8 mouse cellular contexts compared by ENCODE assay signal in the genomic region with DNA sequence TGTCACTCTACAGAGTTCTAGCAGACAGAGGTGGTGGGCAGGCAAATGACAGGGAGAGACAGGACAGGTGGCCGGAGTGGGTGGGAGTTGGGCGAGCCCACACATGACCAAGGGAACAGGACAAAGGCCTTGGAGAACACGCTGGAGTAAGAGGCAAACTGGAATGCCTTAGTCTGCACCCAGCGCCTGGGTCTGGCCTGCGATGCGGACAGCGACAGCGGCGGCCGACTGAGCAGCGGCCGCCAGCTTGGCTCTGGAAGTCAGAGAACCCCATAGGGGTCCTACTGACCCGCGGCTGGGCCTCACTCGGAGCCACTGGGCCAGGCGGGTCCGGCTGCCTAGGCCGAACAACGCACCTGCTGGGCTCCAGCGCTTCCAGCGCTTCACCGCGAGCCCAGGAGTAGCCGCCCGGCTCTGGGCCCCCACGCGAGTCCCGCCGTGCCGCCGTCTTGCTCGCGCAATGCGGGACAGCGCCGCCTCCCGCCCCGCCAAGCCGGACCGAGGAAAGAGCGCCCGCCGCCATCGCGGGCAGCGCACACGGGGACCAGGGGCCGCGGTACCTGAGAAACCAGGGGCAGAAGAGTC. TPM values are rescaled to one million over a fixed set of nuclear protein-coding genes. Genes with fewer than 3 reads are reported as not detected.
DNase-seq lines count a peak whose midpoint lies in the region; ATAC-seq and TF ChIP-seq lines count a peak whose summit lies in the region.

No protein-coding gene starts in this region.

- peak overlapping the region; percentile 88 for H3K4me3 ChIP-seq in gastrocnemius, adult 2 months
- peak overlapping the region; percentile 85 for H3K4me3 ChIP-seq in embryonic facial prominence, embryonic 12.5 days
- H3K4me3 ChIP-seq in hindbrain, embryonic 10.5 days: peak overlapping the region; percentile 86

- H3K36me3 ChIP-seq in embryonic facial prominence, embryonic 12.5 days: no peaks in the 10 kb centered on the region
- no peaks in the 10 kb centered on the region for H3K36me3 ChIP-seq in hindbrain, embryonic 10.5 days

- peak; percentile 78 for ATAC-seq in embryonic facial prominence, embryonic 12.5 days (ENCODE audit: insufficient number of reproducible peaks, insufficient read depth, low FRiP score, low TSS enrichment)

- H3K9me3 ChIP-seq in embryonic facial prominence, embryonic 12.5 days: no peaks in the 10 kb centered on the region
- no peaks in the 10 kb centered on the region for H3K9me3 ChIP-seq in hindbrain, embryonic 10.5 days

- H3K27ac ChIP-seq in gastrocnemius, adult 2 months: peak overlapping the region; percentile 91
- H3K27ac ChIP-seq in embryonic facial prominence, embryonic 12.5 days: peak overlapping the region; percentile 78
- H3K27ac ChIP-seq in hindbrain, embryonic 10.5 days: peak overlapping the region; percentile 92

- peaks cover 9% of the 10 kb centered on the region for H3K4me1 ChIP-seq in embryonic facial prominence, embryonic 12.5 days
- H3K4me1 ChIP-seq in hindbrain, embryonic 10.5 days (replicated peaks): peaks cover 24% of the 10 kb centered on the region

- intact Hi-C loops in gastrocnemius, adult 2 months (cut with DNase I): no loop called here

- H3K9ac ChIP-seq in embryonic facial prominence, embryonic 12.5 days: peak overlapping the region; percentile 80

- WGBS in embryonic facial prominence, embryonic 12.5 days: under 1% methylated on average over 49 of the region's 49 CpGs
- WGBS in hindbrain, embryonic 10.5 days: under 1% methylated on average over 49 of the region's 49 CpGs

- H3K4me2 ChIP-seq in embryonic facial prominence, embryonic 12.5 days (replicated peaks): peak overlapping the region; percentile 90

- peak; percentile 32; the same call in 1 of the 2 replicates for TF ChIP-seq CTCF in gastrocnemius, adult 2 months (IDR thresholded peaks at IDR 0.05)

- peak; percentile 69 for DNase-seq in gastrocnemius, adult 2 months
- DNase-seq in gastrocnemius, adult 18-20 months (ENCODE audit: low spot score): no peak
- peak; percentile 45 for DNase-seq in MN1 (ENCODE audit: low spot score)
- peak; percentile 63 for DNase-seq in hindbrain, embryonic 10.5 days (ENCODE audit: low spot score)
- DNase-seq in left cerebral cortex, adult 18-20 months (ENCODE audit: low spot score in 2 of 2): peak; percentile 13 to 45
- peak; percentile 24 for DNase-seq in lung, postnatal 14 days
- peak; percentile 62 for DNase-seq in right cerebral cortex, postnatal 25 days

- no peaks in the 10 kb centered on the region for H3K27me3 ChIP-seq in embryonic facial prominence, embryonic 12.5 days
- H3K27me3 ChIP-seq in hindbrain, embryonic 10.5 days (ENCODE audit: insufficient read depth, poor library complexity, severe bottlenecking): no peaks in the 10 kb centered on the region

RNA-seq across cellular contexts. Expression of gene Ctnnal1, which starts 0.5 kb away (rescaled TPM):
- 10 to 100 TPM in 1 of 2 experiments, 1 to 10 TPM in 1; 9.0 to 12.6 TPM for total RNA-seq in gastrocnemius, adult 2 months (2021)
- total RNA-seq in gastrocnemius, adult 18-20 months (2021): 10 to 100 TPM in 1 of 2 experiments, 1 to 10 TPM in 1; 9.2 to 10.0 TPM
- 29.4 and 30.9 TPM in 2 replicates for polyA plus RNA-seq in embryonic facial prominence, embryonic 12.5 days (2016; fragmentation: Nextera tagmentation; extraction: Ambion mirVana)
- 23.1 and 29.7 TPM in 2 replicates for polyA plus RNA-seq in hindbrain, embryonic 10.5 days (2016; fragmentation: Nextera tagmentation; extraction: Ambion mirVana)
- total RNA-seq in left cerebral cortex, adult 18-20 months (2021): 10 to 100 TPM; 17.9 to 18.1 TPM
